In the genomic region with DNA sequence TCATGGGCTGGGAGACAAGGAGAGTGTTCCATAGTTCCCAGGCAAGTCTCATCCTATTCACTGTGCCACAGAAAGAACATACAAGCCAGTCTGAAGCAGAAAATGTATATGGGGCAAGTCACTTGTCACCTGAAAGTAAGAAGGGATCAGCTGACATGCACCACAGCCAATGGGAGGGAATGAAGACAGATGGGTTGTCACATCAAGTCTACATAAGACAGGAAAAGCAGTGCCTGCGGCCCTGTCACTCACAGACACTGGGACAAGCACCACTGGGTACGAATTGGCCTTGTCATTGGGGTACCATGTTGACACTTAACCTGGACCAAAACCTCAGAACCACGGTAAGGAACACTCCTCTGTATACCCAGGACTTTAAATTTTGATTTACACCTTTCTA, we compare ENCODE assay signal across 25 mouse cellular contexts.
DNase-seq lines count a peak whose midpoint lies in the region.
"Had no signal": no experiment of that assay in that cellular context is flagged by ENCODE, and none has a peak within 500 bp of the region (broad histone marks: within the 10 kb centered on the region; RNA-seq: fewer than 3 reads in every experiment).

No protein-coding gene starts in this region.

- DNase-seq in heart, adult 11 months, result peak; percentile 62
- no peak for DNase-seq in heart, postnatal 4 days
- peak; percentile 35 for DNase-seq in thymus, postnatal 0 days (ENCODE audit: low spot score)
- DNase-seq in thymus, postnatal 10 days (ENCODE audit: low spot score in 2 of 2), result no peak
- peak; percentile 22 for DNase-seq in T-cell, adult 2 months (ENCODE audit: low spot score)
- peak; percentile 43 for DNase-seq in splenic B cell, adult 2 months (ENCODE audit: low read depth, low spot score)
- DNase-seq in gastrocnemius, postnatal 36 days, result no peak
- DNase-seq: adrenal gland, adult 2 months; adrenal gland, postnatal 14 days; cerebellum, adult 11-12 months; cerebellum, adult 8-10 months; cerebellum, postnatal 10 days; cerebellum, postnatal 36 days; embryo, embryonic 11 days; gastrocnemius, postnatal 10 days; heart, adult 18-20 months; heart, postnatal 10 days; heart, postnatal 36 days had no signal

- H3K36me3 ChIP-seq in splenic B cell, adult 2 months (ENCODE audit: control insufficient read depth, insufficient read depth, low read length, poor library complexity, severe bottlenecking), result no peaks in the 10 kb centered on the region; the same call in 1 of the 2 replicates
- H3K36me3 ChIP-seq: embryonic facial prominence, embryonic 13.5 days; forebrain, embryonic 15.5 days; heart, embryonic 12.5 days; heart, embryonic 15.5 days had no signal

- no peaks in the 10 kb centered on the region for H3K27me3 ChIP-seq in splenic B cell, adult 2 months (ENCODE audit: control insufficient read depth, insufficient read depth, low read length, poor library complexity, severe bottlenecking)
- H3K27me3 ChIP-seq: CH12.LX; embryonic facial prominence, embryonic 13.5 days; forebrain, embryonic 12.5 days; forebrain, embryonic 15.5 days; heart, embryonic 12.5 days; heart, embryonic 15.5 days; Patski had no signal

- intact Hi-C loops in gastrocnemius, postnatal 36 days (cut with DNase I), result no loop called here

Comparison
In these comparisons a context has a peak if more than half of its experiments do, and no peak if none do; other contexts are left out.
1. DNase-seq: peak in heart, adult 11 months (single experiment), thymus, postnatal 0 days (single experiment), T-cell, adult 2 months (single experiment) and splenic B cell, adult 2 months (single experiment); none in heart, postnatal 4 days (single experiment), thymus, postnatal 10 days (0 of 2) and gastrocnemius, postnatal 36 days (0 of 2).